8 mouse cellular contexts compared by ENCODE assay signal in the genomic region with DNA sequence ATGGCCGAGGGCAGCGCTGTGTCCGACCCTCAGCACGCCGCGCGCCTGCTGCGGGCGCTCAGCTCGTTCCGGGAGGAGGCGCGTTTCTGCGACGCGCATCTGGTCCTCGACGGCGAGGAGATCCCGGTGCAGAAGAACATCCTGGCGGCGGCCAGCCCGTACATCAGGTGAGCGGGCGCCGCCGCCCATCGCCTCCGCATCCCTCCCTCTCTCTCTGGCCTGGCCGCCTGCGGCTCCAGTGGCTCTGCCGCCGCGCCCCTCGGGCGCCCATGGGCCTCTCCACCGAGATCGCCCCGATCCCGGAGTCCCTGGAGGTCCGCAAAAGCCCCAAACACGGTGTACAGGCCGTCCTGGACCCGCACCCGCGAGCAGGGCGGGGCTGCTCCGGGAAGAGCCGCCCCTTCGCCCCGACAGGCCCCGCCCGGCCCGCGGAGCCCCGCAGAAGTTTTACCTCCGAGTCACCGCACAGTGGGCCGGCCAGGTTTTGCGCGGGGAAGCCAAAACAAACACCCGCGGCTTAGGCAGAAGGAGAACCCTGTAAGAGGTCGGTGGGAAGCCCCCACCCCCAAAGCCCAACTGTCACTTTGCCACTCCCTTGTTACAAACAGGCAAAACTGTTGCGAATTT. TPM values are rescaled to one million over a fixed set of nuclear protein-coding genes. Genes with fewer than 3 reads are reported as not detected.
DNase-seq lines count a peak whose midpoint lies in the region; ATAC-seq and TF ChIP-seq lines count a peak whose summit lies in the region.

A gene (plus strand): TSS at position 1 of the 627 bp plus-strand sequence.

- H3K9me3 ChIP-seq in limb, embryonic 10.5 days (replicated peaks) = no peaks in the 10 kb centered on the region
- H3K9me3 ChIP-seq in midbrain, embryonic 11.5 days (ENCODE audit: control insufficient read depth, low read length) = no peaks in the 10 kb centered on the region

- ATAC-seq in granulocyte monocyte progenitor cell, adult 5-6 weeks (replicated peaks; ENCODE audit: poor library complexity, severe bottlenecking) = peak; percentile 35
- ATAC-seq in midbrain, embryonic 11.5 days (ENCODE audit: low FRiP score) = peak; percentile 67; the same call in 1 of the 2 replicates

- H3K4me2 ChIP-seq in midbrain, embryonic 11.5 days = peak within 1 kb of the TSS; percentile 89

- H3K27me3 ChIP-seq in limb, embryonic 10.5 days (ENCODE audit: low read depth, poor library complexity, severe bottlenecking) = no peaks in the 10 kb centered on the region
- H3K27me3 ChIP-seq in midbrain, embryonic 11.5 days (ENCODE audit: control insufficient read depth, insufficient read depth, low read length) = no peaks in the 10 kb centered on the region
- no peaks in the 10 kb centered on the region for H3K27me3 ChIP-seq in spleen, adult 2 months (ENCODE audit: control insufficient read depth, insufficient read depth, low read length)

- peak within 1 kb of the TSS; percentile 92 for H3K27ac ChIP-seq in limb, embryonic 10.5 days
- H3K27ac ChIP-seq in midbrain, embryonic 11.5 days (ENCODE audit: low read depth, low read length) = peak within 1 kb of the TSS; percentile 65
- H3K27ac ChIP-seq in spleen, adult 2 months (ENCODE audit: insufficient read depth, low read length) = peak within 1 kb of the TSS; percentile 65

- H3K9ac ChIP-seq in midbrain, embryonic 11.5 days (ENCODE audit: low read length) = peak within 1 kb of the TSS; percentile 89

- TF ChIP-seq POLR2A in spleen, adult 2 months (IDR thresholded peaks at IDR 0.05; ENCODE audit: low read depth, low read length) = no peak

- no peak for TF ChIP-seq CTCF in spleen, adult 2 months (IDR thresholded peaks at IDR 0.05; ENCODE audit: extremely low read depth, insufficient read depth, insufficient read length, insufficient replicate concordance)

- WGBS in limb, embryonic 10.5 days = under 1% methylated on average over 65 of the region's 65 CpGs
- WGBS in midbrain, embryonic 11.5 days = under 1% methylated on average over 61 of the region's 65 CpGs
- WGBS in spleen, adult 2 months = 1% methylated on average over 50 of the region's 65 CpGs

- peak within 1 kb of the TSS; percentile 97 for H3K4me3 ChIP-seq in limb, embryonic 10.5 days
- H3K4me3 ChIP-seq in midbrain, embryonic 11.5 days (ENCODE audit: low read depth, low read length) = peak within 1 kb of the TSS; percentile 88
- H3K4me3 ChIP-seq in spleen, adult 2 months (ENCODE audit: extremely low read depth, insufficient read depth, insufficient read length) = peak within 1 kb of the TSS; percentile 90

- H3K36me3 ChIP-seq in limb, embryonic 10.5 days = no peaks in the 10 kb centered on the region
- no peaks in the 10 kb centered on the region for H3K36me3 ChIP-seq in midbrain, embryonic 11.5 days (ENCODE audit: control insufficient read depth, insufficient read depth, low read length)
- no peaks in the 10 kb centered on the region for H3K36me3 ChIP-seq in spleen, adult 2 months (ENCODE audit: control insufficient read depth, insufficient read depth, low read length)

- peak; percentile 15 for DNase-seq in ovary, postnatal 10 days (ENCODE audit: low spot score)
- no peak for DNase-seq in ovary, adult 18-20 months (ENCODE audit: low spot score)
- DNase-seq in cerebellum, adult 9-10 months = peak; percentile 48
- DNase-seq in kidney, adult 11 months = peak; percentile 50
- DNase-seq in limb, embryonic 10.5 days (ENCODE audit: low spot score) = no peak
- peak; percentile 92 for DNase-seq in midbrain, embryonic 11.5 days (ENCODE audit: low spot score, missing footprints)
- DNase-seq in spleen, adult 2 months (ENCODE audit: low read depth in 1 of 2, low spot score in 2 of 2) = peak in 1 of 2 experiments; percentile 23

- H3K4me1 ChIP-seq in limb, embryonic 10.5 days = peaks cover 30% of the 10 kb centered on the region
- H3K4me1 ChIP-seq in midbrain, embryonic 11.5 days (ENCODE audit: control insufficient read depth, insufficient read depth, low read length) = peaks cover 15% of the 10 kb centered on the region
- H3K4me1 ChIP-seq in spleen, adult 2 months (ENCODE audit: control insufficient read depth, insufficient read depth, insufficient read length) = peaks cover 7% of the 10 kb centered on the region

RNA-seq across cellular contexts. Expression of the gene that starts here (rescaled TPM):
- 5.9 and 7.6 TPM in 2 replicates for total RNA-seq in granulocyte monocyte progenitor cell, adult 5-6 weeks (2014; fragmentation: Nextera tagmentation)
- 3.4 and 6.4 TPM in 2 replicates for total RNA-seq in granulocyte monocyte progenitor cell, adult 5-6 weeks (2017)
- polyA plus RNA-seq in limb, embryonic 10.5 days (2016; fragmentation: Nextera tagmentation; extraction: Ambion mirVana) = 2.2 and 2.7 TPM in 2 replicates
- polyA plus RNA-seq in midbrain, embryonic 11.5 days (2014; fragmentation: Nextera tagmentation; extraction: Ambion mirVana) = 2.2 and 2.3 TPM in 2 replicates
- 2.9 and 3.4 TPM in 2 replicates for polyA plus RNA-seq in spleen, adult 2 months (2012; rRNA removed)

Comparison
In these comparisons a context has a peak if more than half of its experiments do, and no peak if none do; other contexts are left out.
1. DNase-seq: peak in ovary, postnatal 10 days (single experiment), cerebellum, adult 9-10 months (single experiment), kidney, adult 11 months (single experiment) and midbrain, embryonic 11.5 days (single experiment); none in ovary, adult 18-20 months (single experiment) and limb, embryonic 10.5 days (single experiment).
2. Peak in every context shown above with its lines, with median percentiles within 50 percentile points of each other: H3K27ac ChIP-seq and H3K4me3 ChIP-seq.